Mouse (Mus musculus) limb, embryonic 15.5 days (tissue): ENCODE data around the gene Ccr10. TPM values are rescaled to one million over a fixed set of nuclear protein-coding genes. Genes with fewer than 3 reads are reported as not detected.
A peak's percentile ranks its signal among the peaks of the same experiment; 100 is the strongest.

Experiments used
- ATAC-seq: fragments of 200-750 bp; cut with Nextera tagmentation; 2 replicates; pipeline ENCODE4 v1.8.0; 2017; ENCODE audit warnings: low read depth, moderate TSS enrichment; ENCODE audit not compliant: insufficient number of reproducible peaks, low FRiP score, low TSS enrichment
- H3K27ac ChIP-seq: fragments of 300-500 bp; sonication (generic); 2 replicates; pipeline ENCODE4 v1.5.1; 2015; ENCODE audit warnings: moderate library complexity, mild to moderate bottlenecking, inconsistent platforms
- H3K27me3 ChIP-seq: fragments of 300-500 bp; sonication (generic); 2 replicates; pipeline ENCODE4 v1.6.1; 2015; ENCODE audit warnings: inconsistent platforms
- H3K36me3 ChIP-seq: fragments of 300-500 bp; sonication (generic); 2 replicates; pipeline ENCODE4 v1.6.1; 2015; ENCODE audit warnings: inconsistent platforms
- H3K4me1 ChIP-seq: fragments of 300-500 bp; sonication (generic); 2 replicates; pipeline ENCODE4 v1.6.1; 2015; ENCODE audit warnings: inconsistent platforms
- H3K4me2 ChIP-seq: fragments of 300-500 bp; sonication (generic); 2 replicates; pipeline ENCODE4 v1.6.1; 2015; ENCODE audit warnings: mild to moderate bottlenecking, inconsistent platforms
- H3K4me3 ChIP-seq: fragments of 300-500 bp; sonication (generic); 2 replicates; pipeline ENCODE4 v1.5.1; 2015; ENCODE audit warnings: mild to moderate bottlenecking, inconsistent platforms
- H3K9ac ChIP-seq: fragments of 300-500 bp; sonication (generic); 2 replicates; pipeline ENCODE4 v1.6.1; 2015; ENCODE audit warnings: inconsistent platforms
- H3K9me3 ChIP-seq: fragments of 300-500 bp; sonication (generic); 2 replicates; pipeline ENCODE4 v1.6.1; 2016; ENCODE audit warnings: inconsistent platforms
- WGBS: fragments of 180-500 bp; shearing (Covaris S2); methylation state at CpG from one replicate; pipeline ENCODE4 v1.1.7; 2015; 5-methylcytosine and 5-hydroxymethylcytosine counted together
- polyA plus RNA-seq: library from polyadenylated mRNA; unstranded; fragments of >200 nt; fragmentation: Nextera tagmentation; extraction: Ambion mirVana; gene quantifications from 2 replicates; pipeline ENCODE4 v1.2.1, GENCODE M21; 2015

Ccr10 gene
- polyA plus RNA-seq, 1 experiment from 2014 or later, result 0.36 TPM

- Histone ChIP-seq H3K36me3 (no peaks in the 10 kb centered on the region), H3K9me3 (no peaks in the 10 kb centered on the region), H3K27ac (no peak overlapping the region), H3K4me2 (peak overlapping the region; percentile 46), H3K27me3 (peaks cover 66% of the 10 kb centered on the region), H3K4me1 (peaks cover 56% of the 10 kb centered on the region), H3K9ac (no peak overlapping the region), H3K4me3 (peak overlapping the region; percentile 28)
- under 1% methylated on average over 25 of the region's 25 CpGs for WGBS
- no peak for ATAC-seq
These were observed 961 bp upstream of the Ccr10 start for GRCm38 (mm10) chr11:101176117-101176691.

- H3K27me3 ChIP-seq, result peaks cover 65% of the 10 kb centered on the region
- 9% methylated on average over 11 of the region's 11 CpGs for WGBS
- H3K9me3 ChIP-seq, result no peaks in the 10 kb centered on the region
- peak overlapping the region; percentile 28 for H3K4me3 ChIP-seq
- no peaks in the 10 kb centered on the region for H3K36me3 ChIP-seq
- peak overlapping the region; percentile 46 for H3K4me2 ChIP-seq
- H3K9ac ChIP-seq, result no peak overlapping the region
- H3K27ac ChIP-seq, result no peak overlapping the region
- ATAC-seq, result no peak
- H3K4me1 ChIP-seq, result peaks cover 57% of the 10 kb centered on the region
These were observed 433 bp upstream of the Ccr10 start for GRCm38 (mm10) chr11:101175636-101176116.

GRCm38 (mm10) chr11:101174389-101174745 is 876 bp downstream of the Ccr10 start:
- Histone ChIP-seq H3K9ac (0 out of 2 replicates have a peak overlapping the region, but pooled peaks have one; percentile 26), H3K27ac (no peak overlapping the region)
- WGBS, result 23% methylated on average over 9 of the region's 9 CpGs

GRCm38 (mm10) chr11:101173631-101174388 is 1.4 kb downstream of the Ccr10 start:
- Histone ChIP-seq H3K4me1 (peaks cover 76% of the 10 kb centered on the region), H3K36me3 (no peaks in the 10 kb centered on the region), H3K4me3 (peak overlapping the region; percentile 36), H3K9ac (0 out of 2 replicates have a peak overlapping the region, but pooled peaks have one; percentile 26), H3K9me3 (no peaks in the 10 kb centered on the region), H3K4me2 (peak overlapping the region; percentile 70), H3K27ac (peak overlapping the region; percentile 80), H3K27me3 (peaks cover 66% of the 10 kb centered on the region)
- no peak for ATAC-seq
- WGBS, result 2% methylated on average over 61 of the region's 61 CpGs

More at GRCm38 (mm10) chr11:101174389-101174745, 876 bp downstream of the Ccr10 start:
- H3K27me3 ChIP-seq, result peaks cover 66% of the 10 kb centered on the region
- H3K9me3 ChIP-seq, result no peaks in the 10 kb centered on the region
- H3K4me3 ChIP-seq, result peak overlapping the region; percentile 36
- H3K36me3 ChIP-seq, result no peaks in the 10 kb centered on the region
- H3K4me2 ChIP-seq, result peak overlapping the region; percentile 70
- no peak for ATAC-seq
- H3K4me1 ChIP-seq, result peaks cover 70% of the 10 kb centered on the region

GRCm38 (mm10) chr11:101173112-101173511 is 2.1 kb downstream of the Ccr10 start:
- H3K9me3 ChIP-seq, result no peaks in the 10 kb centered on the region
- peak overlapping the region; percentile 70 for H3K4me2 ChIP-seq
- peaks cover 66% of the 10 kb centered on the region for H3K27me3 ChIP-seq
- H3K27ac ChIP-seq, result peak overlapping the region; percentile 80
- WGBS, result 6% methylated on average over 11 of the region's 11 CpGs
- peaks cover 2% of the 10 kb centered on the region for H3K36me3 ChIP-seq
- H3K4me1 ChIP-seq, result peaks cover 81% of the 10 kb centered on the region
- no peak for ATAC-seq
- peak overlapping the region; percentile 36 for H3K4me3 ChIP-seq
- H3K9ac ChIP-seq, result no peak overlapping the region

GRCm38 (mm10) chr11:101172434-101172815 is 2.8 kb downstream of the Ccr10 start:
- H3K9ac ChIP-seq, result peak overlapping the region; percentile 18; the same call in 1 of the 2 replicates
- peak overlapping the region; percentile 91 for H3K27ac ChIP-seq
- peaks cover 9% of the 10 kb centered on the region for H3K36me3 ChIP-seq
- ATAC-seq, result no peak
- H3K27me3 ChIP-seq, result peaks cover 66% of the 10 kb centered on the region
- peak overlapping the region; percentile 89 for H3K4me2 ChIP-seq
- 6% methylated on average over 5 of the region's 5 CpGs for WGBS
- H3K4me3 ChIP-seq, result peak overlapping the region; percentile 73
- peaks cover 79% of the 10 kb centered on the region for H3K4me1 ChIP-seq
- H3K9me3 ChIP-seq, result no peaks in the 10 kb centered on the region

- Histone ChIP-seq H3K27ac (peak overlapping the region; percentile 91), H3K4me3 (peak overlapping the region; percentile 73), H3K9me3 (no peaks in the 10 kb centered on the region), H3K4me1 (peaks cover 75% of the 10 kb centered on the region), H3K27me3 (peaks cover 66% of the 10 kb centered on the region), H3K9ac (peak overlapping the region; percentile 18; the same call in 1 of the 2 replicates), H3K4me2 (peak overlapping the region; percentile 89), H3K36me3 (peaks cover 14% of the 10 kb centered on the region)
- WGBS, result under 1% methylated on average over 31 of the region's 31 CpGs
- ATAC-seq, result peak; percentile 52; the same call in 1 of the 2 replicates
These were observed 3.4 kb downstream of the Ccr10 start for GRCm38 (mm10) chr11:101171721-101172433.

- peak within 1 kb of the TSS; percentile 89 for H3K4me2 ChIP-seq
- peaks cover 66% of the 10 kb centered on the region for H3K27me3 ChIP-seq
- peak; percentile 93 for ATAC-seq
- H3K36me3 ChIP-seq, result peaks cover 23% of the 10 kb centered on the region
- no peaks in the 10 kb centered on the region for H3K9me3 ChIP-seq
- H3K4me3 ChIP-seq, result peak within 1 kb of the TSS; percentile 73
- H3K4me1 ChIP-seq, result peaks cover 71% of the 10 kb centered on the region
- WGBS, result under 1% methylated on average over 49 of the region's 50 CpGs
- peak within 1 kb of the TSS; percentile 91 for H3K27ac ChIP-seq
- peak within 1 kb of the TSS; percentile 68 for H3K9ac ChIP-seq
These were observed 4.2 kb downstream of the Ccr10 start, which contains the start of gene Plekhh3 for GRCm38 (mm10) chr11:101170811-101171610. Plekhh3 (minus strand) TSS chr11:101171351.

GRCm38 (mm10) chr11:101170354-101170810 is 4.9 kb downstream of the Ccr10 start, which contains the start of gene Cntnap1:
Cntnap1 (plus strand) TSS chr11:101170523.
- peak within 1 kb of the TSS; percentile 73 for H3K4me3 ChIP-seq
- WGBS, result under 1% methylated on average over 35 of the region's 35 CpGs
- H3K4me1 ChIP-seq, result peaks cover 69% of the 10 kb centered on the region
- H3K27ac ChIP-seq, result peak within 1 kb of the TSS; percentile 82
- no peak for ATAC-seq
- H3K9me3 ChIP-seq, result no peaks in the 10 kb centered on the region
- H3K36me3 ChIP-seq, result peaks cover 27% of the 10 kb centered on the region
- H3K4me2 ChIP-seq, result peak within 1 kb of the TSS; percentile 89
- H3K9ac ChIP-seq, result peak within 1 kb of the TSS; percentile 68
- H3K27me3 ChIP-seq, result peaks cover 67% of the 10 kb centered on the region

- Histone ChIP-seq H3K9ac (peak overlapping the region; percentile 68), H3K27me3 (peaks cover 67% of the 10 kb centered on the region), H3K9me3 (no peaks in the 10 kb centered on the region), H3K4me3 (peak overlapping the region; percentile 73), H3K4me2 (peak overlapping the region; percentile 89), H3K27ac (no peak overlapping the region; the same call in 1 of the 2 replicates), H3K4me1 (peaks cover 68% of the 10 kb centered on the region), H3K36me3 (peaks cover 36% of the 10 kb centered on the region)
- 15% methylated on average over 17 of the region's 17 CpGs for WGBS
- no peak for ATAC-seq
These were observed 5.7 kb downstream of the Ccr10 start for GRCm38 (mm10) chr11:101169301-101170107.
